20 mouse cellular contexts compared by ENCODE assay signal in the genomic region with DNA sequence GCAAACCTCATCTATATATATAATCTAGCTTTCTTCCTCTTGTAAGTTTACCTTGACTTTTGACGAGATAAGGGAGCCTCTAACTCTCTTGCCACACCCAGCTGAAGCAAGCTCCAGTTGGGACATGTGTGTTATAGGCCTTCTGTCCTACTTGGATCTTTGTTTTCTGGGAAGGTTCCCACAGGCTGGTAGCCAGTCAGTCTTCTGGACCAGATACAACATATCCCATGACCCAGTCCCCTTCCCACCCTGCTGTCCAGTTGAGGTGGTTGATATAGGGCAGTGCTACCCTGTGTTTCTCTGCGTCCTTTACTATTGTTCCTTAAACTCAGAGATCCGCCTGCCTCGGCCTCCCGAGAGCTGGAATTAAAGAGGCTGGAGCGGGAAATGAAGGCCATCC. TPM values are rescaled to one million over a fixed set of nuclear protein-coding genes. Genes with fewer than 3 reads are reported as not detected.
DNase-seq lines count a peak whose midpoint lies in the region; TF ChIP-seq lines count a peak whose summit lies in the region.
"Had no signal": no experiment of that assay in that cellular context is flagged by ENCODE, and none has a peak within 500 bp of the region (broad histone marks: within the 10 kb centered on the region; RNA-seq: fewer than 3 reads in every experiment).

No protein-coding gene starts in this region.

- H3K27ac ChIP-seq in brown adipose tissue, adult 24 weeks (replicated peaks; ENCODE audit: low read depth, low read length): peak overlapping the region; percentile 85
- no peak overlapping the region for H3K27ac ChIP-seq in kidney, adult 2 months (ENCODE audit: insufficient read depth, low read depth, low read length)

- H3K4me1 ChIP-seq in brown adipose tissue, adult 24 weeks (ENCODE audit: control insufficient read depth, insufficient read depth, insufficient read length, low read length): peaks cover 7% of the 10 kb centered on the region
- H3K4me1 ChIP-seq in kidney, adult 2 months (ENCODE audit: control insufficient read depth, insufficient read depth, low read length): no peaks in the 10 kb centered on the region

- 94% methylated on average over 6 of the region's 6 CpGs for WGBS in kidney, adult 2 months

- no peak overlapping the region for H3K4me3 ChIP-seq in brown adipose tissue, adult 24 weeks (ENCODE audit: insufficient read depth, low read depth, low read length)
- H3K4me3 ChIP-seq in kidney, adult 2 months (ENCODE audit: insufficient read depth, low read depth, low read length): no peak overlapping the region

- peaks cover 8% of the 10 kb centered on the region for H3K36me3 ChIP-seq in kidney, adult 2 months (ENCODE audit: control insufficient read depth, insufficient read depth, low read length)

- TF ChIP-seq POLR2A in kidney, adult 2 months (IDR thresholded peaks at IDR 0.05; ENCODE audit: low read depth, low read length): no peak

- no peaks in the 10 kb centered on the region for H3K27me3 ChIP-seq in kidney, adult 2 months (replicated peaks; ENCODE audit: control insufficient read depth, insufficient read depth, low read length)
- H3K27me3 ChIP-seq: CH12.LX, Patski had no signal

- no peak for TF ChIP-seq CTCF in kidney, adult 2 months (conservative IDR thresholded peaks at IDR 0.05; ENCODE audit: insufficient read depth, insufficient read length, low read depth, low read length)

- DNase-seq in adrenal gland, postnatal 14 days: peak; percentile 49
- DNase-seq in adrenal gland, postnatal 10 days: no peak
- peak; percentile 82 for DNase-seq in adipocyte (ENCODE audit: low spot score)
- DNase-seq in testis, postnatal 14 days (ENCODE audit: low spot score): no peak
- no peak for DNase-seq in kidney, adult 2 months
- DNase-seq: adrenal gland, adult 2 months; adrenal gland, adult 8-10 months; adrenal gland, postnatal 25 days; adrenal gland, postnatal 36 days; B cell, adult 2 months; cerebellum, adult 11 months; cerebellum, adult 11-12 months; cerebellum, adult 18-20 months; cerebellum, adult 2 months; cerebellum, adult 8-10 months; cerebellum, adult 9-10 months; cerebellum, adult 9-11 months had no signal

RNA-seq across cellular contexts. Expression of gene Tbc1d20, which starts 11.9 kb away (rescaled TPM):
- total RNA-seq in adrenal gland, postnatal 14 days (2021): 145 and 149 TPM in 2 replicates
- 100 to 1,000 TPM; 134 to 144 TPM for total RNA-seq in adrenal gland, postnatal 10 days (2021)
- 68.9 and 101 TPM in 2 replicates for polyA plus RNA-seq in brown adipose tissue, adult 24 weeks (2012; ENCODE audit: insufficient read depth, insufficient read length, missing spikeins)
- 54.6 and 59.5 TPM in 2 replicates for polyA plus RNA-seq in kidney, adult 2 months (2012; rRNA removed)

RNA-seq across cellular contexts. Expression of gene Rbck1, which starts 27.0 kb away (rescaled TPM):
- 104 and 107 TPM in 2 replicates for total RNA-seq in adrenal gland, postnatal 14 days (2021)
- 100 to 1,000 TPM in 1 of 2 experiments, 10 to 100 TPM in 1; 92.9 to 124 TPM for total RNA-seq in adrenal gland, postnatal 10 days (2021)
- polyA plus RNA-seq in brown adipose tissue, adult 24 weeks (2012; ENCODE audit: insufficient read depth, insufficient read length, missing spikeins): 38.1 and 47.7 TPM in 2 replicates
- polyA plus RNA-seq in kidney, adult 2 months (2012; rRNA removed): 150 and 155 TPM in 2 replicates

RNA-seq across cellular contexts. Expression of gene Trib3, which starts 38.4 kb away (rescaled TPM):
- total RNA-seq in adrenal gland, postnatal 14 days (2021): 4.5 and 6.0 TPM in 2 replicates
- total RNA-seq in adrenal gland, postnatal 10 days (2021): 1 to 10 TPM; 4.6 to 6.8 TPM
- 4.8 and 5.2 TPM in 2 replicates for polyA plus RNA-seq in brown adipose tissue, adult 24 weeks (2012; ENCODE audit: insufficient read depth, insufficient read length, missing spikeins)
- polyA plus RNA-seq in kidney, adult 2 months (2012; rRNA removed): 1.4 and 1.5 TPM in 2 replicates

Comparison
In these comparisons a context has a peak if more than half of its experiments do, and no peak if none do; other contexts are left out.
1. DNase-seq: peak in adrenal gland, postnatal 14 days (single experiment) and adipocyte (single experiment); none in adrenal gland, postnatal 10 days (single experiment), testis, postnatal 14 days (single experiment) and kidney, adult 2 months (single experiment).